Mouse (Mus musculus) kidney, embryonic 14.5 days (tissue): ENCODE measurements around the gene Snhg11. TPM values are rescaled to one million over a fixed set of nuclear protein-coding genes. Genes with fewer than 3 reads are reported as not detected.

Source experiments
- ATAC-seq: fragments of 200-750 bp; cut with Nextera tagmentation; 2 replicates; pipeline ENCODE4 v1.8.0; 2017; ENCODE audit warnings: moderate number of reproducible peaks, mild to moderate bottlenecking, moderate TSS enrichment, moderate library complexity; ENCODE audit not compliant: low FRiP score, low TSS enrichment
- H3K27ac ChIP-seq: fragments of 300-500 bp; sonication (generic); 2 replicates; pipeline ENCODE4 v1.5.1; 2014; ENCODE audit warnings: low read depth, mild to moderate bottlenecking, low read length, moderate library complexity, mixed read lengths
- H3K27me3 ChIP-seq: fragments of 300-500 bp; sonication (generic); 2 replicates; pipeline ENCODE4 v1.6.1; 2014; ENCODE audit warnings: mild to moderate bottlenecking, low read length; ENCODE audit not compliant: control insufficient read depth, insufficient read depth
- H3K36me3 ChIP-seq: fragments of 300-500 bp; sonication (generic); 2 replicates; pipeline ENCODE4 v1.6.1; 2014; ENCODE audit warnings: low read length, mixed read lengths; ENCODE audit not compliant: control insufficient read depth, insufficient read depth
- H3K4me1 ChIP-seq: fragments of 300-500 bp; sonication (generic); 2 replicates; pipeline ENCODE4 v1.6.1; 2014; ENCODE audit warnings: low read length, mixed read lengths; ENCODE audit not compliant: control insufficient read depth, insufficient read depth
- H3K4me2 ChIP-seq: fragments of 300-500 bp; sonication (generic); replicated peaks from 2 replicates; pipeline ENCODE4 v1.6.1; 2014; ENCODE audit warnings: low read depth, mild to moderate bottlenecking, low read length
- H3K4me3 ChIP-seq: fragments of 300-500 bp; sonication (generic); 2 replicates; pipeline ENCODE4 v1.5.1; 2014; ENCODE audit warnings: mild to moderate bottlenecking, low read length
- H3K9ac ChIP-seq: fragments of 300-500 bp; sonication (generic); 2 replicates; pipeline ENCODE4 v1.6.1; 2014; ENCODE audit warnings: low read depth, mild to moderate bottlenecking, low read length, moderate library complexity
- H3K9me3 ChIP-seq: fragments of 300-500 bp; sonication (generic); 2 replicates; pipeline ENCODE4 v1.6.1; 2016; ENCODE audit warnings: low read length; ENCODE audit not compliant: control insufficient read depth
- WGBS: fragments of 180-500 bp; shearing (Covaris S2); extraction: QIAGEN DNeasy Blood & Tissue Kit; methylation state at CpG from one replicate; pipeline ENCODE4 v1.1.7; 2014; 5-methylcytosine and 5-hydroxymethylcytosine counted together
- polyA plus RNA-seq: library from polyadenylated mRNA; unstranded; fragments of >200 nt; fragmentation: Nextera tagmentation; extraction: Ambion mirVana; gene quantifications from 2 replicates; pipeline ENCODE4 v1.2.1, GENCODE M21; 2014

Snhg11 gene
- polyA plus RNA-seq, 1 experiment from 2014 or later: 8.5 TPM

DNA sequence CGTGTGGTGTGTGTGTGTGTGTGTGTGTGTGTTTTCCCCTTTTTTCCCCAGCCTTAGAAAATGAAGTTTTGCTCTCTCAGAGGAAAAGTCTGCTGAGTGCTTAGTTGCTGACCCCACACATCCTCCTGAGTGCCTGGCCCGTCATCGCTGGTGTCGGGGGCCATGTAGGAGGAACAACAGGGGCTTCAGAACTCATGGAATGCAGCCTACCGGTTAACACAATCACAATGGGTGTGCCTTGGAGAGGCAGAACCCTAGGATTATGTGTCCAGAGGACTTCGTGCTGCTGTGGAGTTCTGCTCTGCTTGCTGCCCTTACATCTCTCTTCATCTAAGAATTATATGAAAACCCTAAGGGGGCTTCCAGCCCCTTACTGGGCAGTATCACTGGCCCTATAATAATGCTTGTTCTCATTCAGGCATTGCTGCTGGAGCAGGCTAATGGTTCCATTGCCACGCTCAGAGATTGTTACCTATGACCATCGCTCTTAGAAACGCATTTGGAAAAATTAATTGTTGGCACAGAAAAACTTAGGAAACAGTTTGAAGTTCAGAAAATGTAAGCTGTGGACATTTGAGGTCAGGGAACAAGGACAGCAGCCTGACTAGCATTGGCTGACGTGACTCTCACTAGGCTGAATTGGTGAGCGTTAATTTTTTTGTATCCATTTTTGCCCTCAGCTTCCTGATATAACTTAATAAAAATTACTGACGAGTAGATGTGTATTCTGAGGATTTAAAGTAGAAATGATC, 10.2 kb upstream of the Snhg11 start:
- Histone ChIP-seq H3K9me3 (no peaks in the 10 kb centered on the region), H3K4me3 (no peak overlapping the region), H3K4me2 (no peak overlapping the region), H3K27ac (no peak overlapping the region), H3K9ac (no peak overlapping the region), H3K27me3 (no peaks in the 10 kb centered on the region), H3K36me3 (peaks cover 2% of the 10 kb centered on the region; the same call in 1 of the 2 replicates), H3K4me1 (no peaks in the 10 kb centered on the region; the same call in 1 of the 2 replicates)
- ATAC-seq: no peak
- 79% methylated on average over 12 of the region's 12 CpGs for WGBS

DNA sequence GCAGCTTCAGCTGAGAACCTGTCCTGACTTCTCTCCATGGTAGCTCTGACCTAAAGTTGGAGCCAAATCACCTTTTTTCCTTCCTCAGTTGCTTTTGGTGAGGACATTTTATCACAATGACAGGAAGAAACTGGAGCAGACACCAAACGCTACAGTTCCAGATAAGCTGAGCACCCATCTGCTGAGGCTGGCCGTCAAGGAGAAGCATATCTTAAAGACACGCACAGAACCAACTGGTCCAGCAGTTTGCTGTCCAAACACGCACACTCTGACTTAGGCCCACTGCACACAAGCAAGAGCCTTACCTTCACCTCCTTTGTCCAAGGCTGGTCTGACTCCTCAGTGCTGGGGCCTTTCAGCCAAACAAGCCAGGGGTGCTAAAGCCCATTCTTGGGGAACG, 7.8 kb upstream of the Snhg11 start:
- Histone ChIP-seq H3K9ac (no peak overlapping the region), H3K4me2 (no peak overlapping the region), H3K27ac (no peak overlapping the region), H3K4me3 (no peak overlapping the region), H3K36me3 (no peaks in the 10 kb centered on the region), H3K27me3 (no peaks in the 10 kb centered on the region), H3K9me3 (no peaks in the 10 kb centered on the region), H3K4me1 (no peaks in the 10 kb centered on the region)
- 90% methylated on average over 5 of the region's 5 CpGs for WGBS
- ATAC-seq: no peak

DNA sequence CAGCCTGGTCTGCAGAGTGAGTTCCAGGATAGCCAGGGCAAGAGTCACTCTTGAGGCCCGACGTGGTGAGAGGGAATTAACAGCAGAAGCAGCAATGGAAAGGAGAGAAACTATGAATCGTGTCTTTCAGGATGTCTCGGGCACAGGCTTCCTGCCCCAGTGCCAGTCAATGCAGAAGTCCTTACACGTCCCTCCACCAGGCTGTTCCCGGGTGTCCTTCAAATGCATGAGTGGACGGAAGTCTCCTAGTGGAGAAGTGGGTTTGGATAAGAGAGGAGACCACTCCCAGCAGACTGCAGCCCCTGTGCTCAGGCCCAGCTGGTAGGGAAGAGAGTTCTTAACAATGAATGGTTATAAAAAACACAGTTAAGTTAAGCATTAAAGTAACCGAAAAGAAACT, 7.1 kb upstream of the Snhg11 start:
- 93% methylated on average over 8 of the region's 8 CpGs for WGBS
- Histone ChIP-seq H3K4me2 (no peak overlapping the region), H3K27me3 (no peaks in the 10 kb centered on the region), H3K27ac (no peak overlapping the region), H3K36me3 (no peaks in the 10 kb centered on the region), H3K4me3 (no peak overlapping the region), H3K9ac (no peak overlapping the region), H3K4me1 (no peaks in the 10 kb centered on the region), H3K9me3 (no peaks in the 10 kb centered on the region)
- no peak for ATAC-seq

DNA sequence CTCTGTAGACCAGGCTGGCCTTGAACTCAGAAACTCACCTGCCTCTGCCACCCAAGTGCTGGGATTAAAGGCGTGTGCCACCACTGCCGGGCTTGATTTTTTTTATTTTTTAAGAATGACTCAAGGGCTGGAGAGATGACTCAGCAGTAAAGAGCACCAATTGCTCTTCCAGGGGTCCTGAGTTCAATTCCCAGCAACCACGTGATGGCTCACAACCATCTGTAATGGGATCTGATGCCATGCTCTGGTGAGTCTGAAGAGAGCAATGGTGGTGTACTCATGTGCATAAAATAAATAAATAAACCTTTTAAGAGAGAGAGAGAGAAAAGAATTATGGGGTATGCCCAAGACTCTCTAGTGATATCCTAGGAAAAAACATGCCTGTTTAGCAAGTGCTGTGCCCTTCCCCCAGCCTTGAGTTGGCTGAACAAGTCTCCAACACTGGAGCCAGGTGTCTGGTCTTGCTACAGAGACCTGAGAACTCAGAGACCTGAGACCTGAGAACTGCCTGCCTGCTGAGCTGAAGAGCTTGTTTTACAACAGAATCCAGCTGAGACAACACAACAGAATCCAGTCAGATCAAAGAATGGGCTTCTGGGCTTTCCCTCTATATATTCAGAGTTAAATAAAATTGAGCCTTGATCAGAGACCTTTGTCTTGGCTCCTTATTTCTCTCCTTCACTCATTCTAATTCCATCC, 5.8 kb upstream of the Snhg11 start:
- WGBS: 74% methylated on average over 3 of the region's 3 CpGs
- no peak for ATAC-seq

DNA sequence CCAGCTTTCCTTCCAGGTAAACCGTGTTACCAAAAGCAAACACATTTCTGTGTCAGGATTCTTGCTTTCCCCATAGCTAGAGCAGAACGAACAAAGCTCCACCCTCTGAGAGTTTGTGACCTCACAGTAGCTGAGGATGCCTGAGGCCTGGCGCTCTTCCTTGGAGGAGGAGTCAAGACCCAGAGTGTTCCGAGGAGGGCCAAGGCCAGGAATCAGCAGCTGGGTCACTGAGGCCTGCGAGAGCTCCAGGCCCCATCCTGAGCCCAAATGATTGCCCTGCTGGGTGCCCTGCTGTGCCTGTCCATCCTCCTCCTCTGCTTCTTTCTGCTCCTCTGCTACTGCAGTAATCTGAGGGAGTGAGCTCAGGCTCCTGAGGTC, 5.3 kb upstream of the Snhg11 start:
- no peak for ATAC-seq
- no peak overlapping the region for H3K27ac ChIP-seq
- H3K36me3 ChIP-seq: no peaks in the 10 kb centered on the region
- H3K4me1 ChIP-seq: no peaks in the 10 kb centered on the region; the same call in 1 of the 2 replicates
- no peak overlapping the region for H3K9ac ChIP-seq
- H3K4me3 ChIP-seq: no peak overlapping the region
- H3K27me3 ChIP-seq: peaks cover 2% of the 10 kb centered on the region; the same call in 1 of the 2 replicates
- 17% methylated on average over 5 of the region's 5 CpGs for WGBS
- no peak overlapping the region for H3K4me2 ChIP-seq
- no peaks in the 10 kb centered on the region for H3K9me3 ChIP-seq

More for the DNA sequence above, 5.8 kb upstream of the Snhg11 start:
- Histone ChIP-seq H3K9me3 (no peaks in the 10 kb centered on the region), H3K9ac (no peak overlapping the region), H3K4me2 (no peak overlapping the region), H3K27ac (no peak overlapping the region), H3K4me1 (no peaks in the 10 kb centered on the region), H3K4me3 (no peak overlapping the region), H3K27me3 (no peaks in the 10 kb centered on the region), H3K36me3 (no peaks in the 10 kb centered on the region)

DNA sequence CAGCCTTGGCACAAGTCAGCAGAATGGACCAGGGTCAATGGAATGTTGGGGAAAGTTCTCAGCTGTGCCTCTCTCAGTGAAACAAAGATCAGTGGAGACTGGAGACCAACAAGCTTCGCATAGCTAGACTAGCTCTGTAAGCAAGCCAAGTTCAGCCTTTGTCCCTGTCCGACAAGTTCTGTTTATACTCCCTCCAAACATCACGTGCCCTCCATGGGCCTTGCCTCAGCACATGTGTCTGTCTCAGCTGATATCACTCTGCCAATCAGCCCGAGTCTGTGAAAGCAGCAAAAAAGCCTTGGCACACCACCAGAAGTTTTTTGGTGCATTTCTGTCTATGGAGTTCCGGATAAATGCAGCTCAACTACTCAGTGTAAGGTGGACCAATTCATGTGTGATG, 2.4 kb upstream of the Snhg11 start:
- Histone ChIP-seq H3K4me2 (no peak overlapping the region), H3K27me3 (peaks cover 21% of the 10 kb centered on the region), H3K4me3 (no peak overlapping the region), H3K9me3 (no peaks in the 10 kb centered on the region), H3K36me3 (no peaks in the 10 kb centered on the region), H3K27ac (no peak overlapping the region), H3K4me1 (no peaks in the 10 kb centered on the region; the same call in 1 of the 2 replicates), H3K9ac (no peak overlapping the region)
- ATAC-seq: no peak
- WGBS: 82% methylated on average over 5 of the region's 5 CpGs

DNA sequence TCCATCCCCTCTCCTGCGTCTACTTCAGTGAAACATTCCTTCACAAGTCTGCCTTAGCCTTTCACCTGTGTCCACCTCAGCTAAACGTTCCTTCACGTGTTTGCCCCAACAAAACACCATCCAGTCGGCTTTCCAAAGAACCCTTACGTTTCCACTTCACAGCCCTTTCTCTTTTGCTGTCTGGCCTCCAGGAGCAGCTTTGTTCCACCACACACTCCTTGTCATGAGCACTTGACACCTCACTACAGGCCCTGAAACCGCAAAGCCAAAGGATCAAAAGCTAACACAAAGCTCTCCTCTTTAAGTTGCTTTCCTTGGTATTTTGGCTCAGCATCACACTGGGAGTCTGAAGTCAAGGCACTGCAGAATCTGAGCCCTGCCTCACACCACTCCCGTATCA, 1.9 kb upstream of the Snhg11 start:
- Histone ChIP-seq H3K4me1 (no peaks in the 10 kb centered on the region; the same call in 1 of the 2 replicates), H3K27me3 (peaks cover 21% of the 10 kb centered on the region), H3K36me3 (no peaks in the 10 kb centered on the region), H3K4me2 (no peak overlapping the region), H3K4me3 (no peak overlapping the region), H3K9me3 (no peaks in the 10 kb centered on the region), H3K27ac (no peak overlapping the region), H3K9ac (no peak overlapping the region)
- WGBS: 54% methylated on average over 7 of the region's 7 CpGs
- ATAC-seq: no peak

DNA sequence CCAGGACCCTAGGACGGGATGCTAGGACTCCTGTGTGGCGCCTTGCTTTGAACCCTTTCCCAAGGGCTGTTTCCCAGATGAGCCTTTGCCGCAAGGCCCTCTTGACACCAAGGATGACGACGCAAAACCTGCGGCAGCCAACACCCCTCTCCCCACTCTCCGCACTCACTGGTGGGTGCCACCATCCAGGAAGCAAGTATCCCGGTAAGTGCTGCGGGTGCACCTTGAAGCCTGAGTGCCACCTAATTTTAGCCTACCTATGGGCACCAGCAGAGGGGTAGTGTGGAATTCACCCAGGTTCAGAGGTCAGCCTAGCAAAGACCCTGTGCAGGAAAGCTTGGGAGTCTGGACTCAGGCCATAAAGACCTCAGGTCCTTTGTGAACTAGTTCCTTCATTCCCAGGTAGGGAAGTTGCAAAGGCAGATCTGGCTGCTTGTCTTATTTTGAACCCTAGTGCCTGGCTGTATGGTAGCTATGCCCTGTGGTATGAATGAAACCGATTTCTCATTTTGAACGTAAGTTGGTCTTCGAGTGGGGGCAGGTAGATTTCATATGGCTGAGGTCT, 767 bp downstream of the Snhg11 start:
- no peak overlapping the region for H3K27ac ChIP-seq

DNA sequence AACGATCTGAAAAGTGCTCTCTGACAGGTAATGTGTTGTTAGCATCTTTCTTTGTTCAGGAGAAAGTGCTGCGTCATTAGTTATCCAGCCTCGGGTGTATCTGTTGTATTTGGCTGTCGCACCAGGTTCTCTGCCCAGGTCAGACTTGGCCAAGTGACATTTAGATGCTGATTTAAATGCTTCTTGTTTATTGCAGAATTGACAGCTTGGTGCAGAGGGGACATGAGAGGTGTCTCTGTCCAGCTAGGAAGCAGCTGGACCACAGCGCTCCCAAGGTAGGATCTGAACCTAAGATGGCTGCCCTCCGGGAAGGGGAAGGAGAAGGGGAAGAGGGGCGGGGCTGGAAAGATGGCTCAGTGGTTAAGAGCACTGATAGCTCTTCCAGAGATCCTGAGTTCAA, 1.4 kb downstream of the Snhg11 start:
- H3K27me3 ChIP-seq: peaks cover 21% of the 10 kb centered on the region

More for the DNA sequence above, 767 bp downstream of the Snhg11 start:
- no peak for ATAC-seq
- Histone ChIP-seq H3K27me3 (peaks cover 21% of the 10 kb centered on the region), H3K4me1 (no peaks in the 10 kb centered on the region; the same call in 1 of the 2 replicates), H3K9ac (0 out of 2 replicates have a peak overlapping the region, but pooled peaks have one; percentile 42), H3K9me3 (no peaks in the 10 kb centered on the region), H3K4me3 (peak overlapping the region; percentile 37), H3K36me3 (no peaks in the 10 kb centered on the region), H3K4me2 (peak overlapping the region; percentile 69)
- 23% methylated on average over 12 of the region's 12 CpGs for WGBS

More for the DNA sequence above, 1.4 kb downstream of the Snhg11 start:
- Histone ChIP-seq H3K9ac (no peak overlapping the region), H3K36me3 (no peaks in the 10 kb centered on the region), H3K27ac (no peak overlapping the region), H3K4me2 (no peak overlapping the region), H3K4me1 (no peaks in the 10 kb centered on the region; the same call in 1 of the 2 replicates), H3K9me3 (no peaks in the 10 kb centered on the region), H3K4me3 (no peak overlapping the region)
- no peak for ATAC-seq
- WGBS: 67% methylated on average over 7 of the region's 7 CpGs
